Mouse (Mus musculus) lung, postnatal 0 days (tissue): ENCODE measurements around the gene Dgkq.

ENCODE experiments used
- CTCF ChIP-seq: IDR thresholded peaks from 2 replicates; pipeline ENCODE4 v1.5.1; 2016; ENCODE audit warnings: antibody characterized with exemption, mild to moderate bottlenecking
- EP300 ChIP-seq: IDR thresholded peaks from 2 replicates; pipeline ENCODE4 v1.6.1; 2016; ENCODE audit warnings: antibody characterized with exemption, mild to moderate bottlenecking, control low read depth

DNA sequence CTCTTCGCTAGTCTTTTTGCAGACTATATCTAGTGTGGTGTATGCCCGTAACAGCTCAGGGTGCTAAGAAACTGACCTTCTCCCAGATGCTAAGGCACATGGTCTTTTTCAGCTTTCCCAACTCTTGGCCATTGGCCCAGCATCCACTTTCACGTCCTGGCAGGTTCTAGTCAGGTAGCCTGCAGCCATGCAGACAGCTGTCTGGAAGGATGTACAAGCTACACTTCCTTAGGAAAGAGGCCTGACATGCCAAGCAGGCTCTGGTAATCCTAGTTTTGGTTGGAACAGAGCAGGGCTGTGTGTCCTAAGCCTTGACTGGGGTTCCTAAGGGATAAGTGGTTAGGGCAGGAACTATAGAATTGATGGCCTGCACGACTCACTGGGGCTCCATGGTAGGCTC is 6.7 kb downstream of the Dgkq start:
- TF ChIP-seq EP300 (no peak), CTCF (no peak)
